Mouse (Mus musculus) kidney, postnatal 25 days (tissue): ENCODE results near the gene Mapk1.
"Not testable (repeated sequence)": the region's sequence is repeated elsewhere in the genome, so short reads cannot be mapped to it uniquely, and the experiment has no call there.

ENCODE experiments used
- DNase-seq, 2 experiments: peaks; one replicate each; pipeline ENCODE4 v3.0.0; 2021; ENCODE audit warnings: mixed read lengths in 2 of 2

The Mapk1 gene

GRCm38 (mm10) chr16:16983131-16983533, at the start of gene Mapk1:
Gene Mapk1, plus strand, starts transcription at chr16:16983382.
- DNase-seq, result peak; percentile 98

- no peak for DNase-seq
These were observed 43.6 kb upstream of the Mapk1 start for GRCm38 (mm10) chr16:16939543-16939942.

- no peak for DNase-seq
These were observed 42.1 kb upstream of the Mapk1 start for GRCm38 (mm10) chr16:16941078-16941477.

- no peak for DNase-seq
These were observed 24.6 kb upstream of the Mapk1 start for GRCm38 (mm10) chr16:16958575-16958974.

- no peak for DNase-seq
These were observed 23.3 kb upstream of the Mapk1 start for GRCm38 (mm10) chr16:16959907-16960306.

- no peak for DNase-seq
These were observed 18.0 kb upstream of the Mapk1 start for GRCm38 (mm10) chr16:16965149-16965548.

- DNase-seq, result no peak
These were observed 16.9 kb upstream of the Mapk1 start for GRCm38 (mm10) chr16:16966290-16966689.

GRCm38 (mm10) chr16:16978061-16978460, 5.1 kb upstream of the Mapk1 start:
- DNase-seq, result no peak

- DNase-seq, result no peak
These were observed 4.4 kb upstream of the Mapk1 start for GRCm38 (mm10) chr16:16978765-16979164.

GRCm38 (mm10) chr16:16982636-16983035, 546 bp upstream of the Mapk1 start:
- no peak for DNase-seq

- peak; percentile 63 to 81 for DNase-seq
These were observed 596 bp downstream of the Mapk1 start for GRCm38 (mm10) chr16:16983534-16984422.

GRCm38 (mm10) chr16:16984423-16984941, 1.3 kb downstream of the Mapk1 start:
- DNase-seq, result no peak

- DNase-seq, result no peak
These were observed 4.1 kb downstream of the Mapk1 start for GRCm38 (mm10) chr16:16987248-16987647.

GRCm38 (mm10) chr16:16988842-16989241, 5.7 kb downstream of the Mapk1 start:
- DNase-seq, result no peak

GRCm38 (mm10) chr16:16990021-16990420, 6.8 kb downstream of the Mapk1 start:
- peak in 1 of 2 experiments; percentile 10 for DNase-seq

GRCm38 (mm10) chr16:16994426-16995052, 11.4 kb downstream of the Mapk1 start:
- no peak for DNase-seq

- not testable (repeated sequence) for DNase-seq
These were observed 13.0 kb downstream of the Mapk1 start for GRCm38 (mm10) chr16:16996121-16996729.

- no peak for DNase-seq
These were observed 17.9 kb downstream of the Mapk1 start for GRCm38 (mm10) chr16:17001109-17001508.

- DNase-seq, result no peak
These were observed 23.9 kb downstream of the Mapk1 start for GRCm38 (mm10) chr16:17007070-17007469.

- DNase-seq, result no peak
These were observed 26.9 kb downstream of the Mapk1 start for GRCm38 (mm10) chr16:17010036-17010435.

- DNase-seq, result no peak
These were observed 29.4 kb downstream of the Mapk1 start for GRCm38 (mm10) chr16:17012583-17012982.

- no peak for DNase-seq
These were observed 32.1 kb downstream of the Mapk1 start for GRCm38 (mm10) chr16:17015111-17015852.

GRCm38 (mm10) chr16:17015853-17016230, 32.7 kb downstream of the Mapk1 start:
- DNase-seq, result no peak
